Mouse (Mus musculus) CD4-positive, CD25-positive, alpha-beta regulatory T cell, adult 4 months (primary cell): Measurements from ENCODE around the gene Cacnb1. TPM values are rescaled to one million over a fixed set of nuclear protein-coding genes. Genes with fewer than 3 reads are reported as not detected.
A peak's percentile ranks its signal among the peaks of the same experiment; 100 is the strongest.

ENCODE experiments used
- ATAC-seq: one replicate; pipeline ENCODE4 v1.8.0; 2017
- polyA plus RNA-seq, 2 experiments: library from polyadenylated mRNA; unstranded; fragments of 100-300 nt; shearing (Covaris generic); gene quantifications; one replicate each; pipeline ENCODE4 v1.2.1; 2017

Cacnb1 gene
- polyA plus RNA-seq, 2 experiments from 2014 or later, result 1.8 to 2.4 TPM

DNA sequence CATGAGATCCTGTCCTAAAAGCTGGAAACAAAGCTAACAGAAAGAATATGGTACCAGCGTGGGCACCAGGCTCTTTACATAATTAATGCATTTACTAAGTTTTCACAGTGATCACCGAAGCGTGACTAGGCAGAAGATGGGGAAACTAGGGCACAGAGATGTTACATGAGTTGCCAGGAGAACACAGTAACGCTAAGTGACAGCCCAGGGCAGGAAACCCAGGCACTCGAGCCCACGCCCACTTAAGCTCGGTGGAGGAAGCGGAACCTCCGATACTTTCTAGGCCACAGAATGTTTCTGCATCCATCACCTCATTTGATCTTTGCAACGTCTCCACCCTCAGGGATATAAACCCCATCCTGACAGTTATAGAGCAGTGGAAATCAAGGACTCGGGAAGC lies 14.7 kb downstream of the Cacnb1 start:
- ATAC-seq, result peak; percentile 56

DNA sequence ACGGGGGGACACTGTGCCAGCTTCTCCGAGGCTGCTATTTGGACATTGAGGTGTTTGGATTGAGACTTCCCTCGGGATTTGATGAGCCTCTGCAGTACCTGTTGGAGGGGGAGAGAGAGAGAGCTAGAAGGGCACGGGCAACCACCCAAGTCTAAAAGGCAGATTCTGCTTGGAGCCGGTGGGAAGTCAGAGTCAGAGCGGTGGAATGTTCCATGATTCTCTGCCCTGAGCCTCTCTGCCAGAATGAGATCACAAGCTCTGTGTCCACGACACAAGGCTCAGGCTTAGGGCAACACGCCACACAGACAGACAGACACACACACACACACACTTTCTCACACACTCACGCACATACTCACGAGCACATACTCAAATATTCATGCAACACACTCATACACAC lies 17.1 kb downstream of the Cacnb1 start:
- ATAC-seq, result no peak

DNA sequence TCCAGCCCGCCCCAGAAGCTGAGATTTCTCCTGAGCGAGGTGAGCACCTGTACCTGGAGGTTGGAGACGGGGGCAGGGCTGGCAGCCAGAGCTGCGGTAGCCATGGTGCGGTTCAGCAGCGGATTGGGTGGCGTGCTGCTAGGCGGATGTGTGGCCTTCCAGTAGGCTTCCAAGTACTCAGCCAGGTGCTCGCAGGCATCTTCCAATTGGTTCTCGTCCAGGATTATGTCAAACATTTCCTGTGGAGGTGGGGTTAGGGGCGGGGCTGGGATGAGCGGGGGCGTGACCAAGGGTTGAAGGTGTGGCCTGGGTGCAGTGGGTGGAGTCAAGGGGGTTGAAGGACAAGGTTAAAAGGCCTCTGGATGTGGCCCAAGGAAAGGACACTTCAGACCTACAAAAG lies 17.8 kb downstream of the Cacnb1 start:
- no peak for ATAC-seq

DNA sequence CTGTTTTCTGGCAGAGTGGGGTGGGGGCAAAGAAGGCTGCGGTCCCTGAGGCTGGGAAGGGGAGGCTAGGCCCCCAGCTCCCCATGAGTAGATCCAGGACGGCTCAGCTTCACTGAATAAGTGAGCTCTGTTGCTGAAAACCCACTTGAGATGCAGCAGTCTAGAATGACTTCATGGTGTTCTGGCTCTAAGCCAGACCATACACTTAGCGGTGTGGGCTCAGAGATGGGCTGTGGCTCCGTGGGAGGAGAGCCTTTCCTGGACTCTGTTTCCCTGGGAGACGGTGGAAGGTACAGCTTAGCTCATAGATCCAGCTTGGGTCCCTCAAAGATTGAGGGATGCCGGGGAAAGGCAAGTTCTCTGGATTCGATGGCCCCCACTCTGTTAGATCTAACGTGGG lies 18.7 kb downstream of the Cacnb1 start:
- no peak for ATAC-seq

DNA sequence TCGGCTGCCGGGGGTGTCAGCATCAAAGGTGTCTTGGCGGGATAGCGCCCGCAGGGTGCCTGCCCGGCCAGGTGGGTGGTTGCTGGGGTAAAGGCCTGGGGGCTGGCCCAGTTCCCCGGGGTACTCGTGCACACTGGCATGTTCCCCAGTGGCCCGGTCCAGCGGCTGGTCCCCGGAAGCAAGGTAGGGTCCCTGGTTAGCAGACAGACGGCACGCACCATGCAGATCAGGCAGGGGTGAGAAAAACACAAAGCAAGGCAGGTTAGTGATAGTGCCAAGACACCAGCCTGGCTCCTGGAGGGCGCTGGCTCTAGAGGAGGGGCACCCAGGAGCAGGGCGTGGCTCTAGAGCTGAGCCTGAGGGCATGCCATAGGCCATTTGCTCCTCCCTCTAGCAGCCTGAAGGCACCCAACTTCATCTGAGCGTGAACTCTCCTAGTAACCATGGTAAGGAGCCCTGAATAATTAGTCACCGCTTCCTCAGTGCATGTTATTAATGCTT lies 19.6 kb downstream of the Cacnb1 start:
- no peak for ATAC-seq

DNA sequence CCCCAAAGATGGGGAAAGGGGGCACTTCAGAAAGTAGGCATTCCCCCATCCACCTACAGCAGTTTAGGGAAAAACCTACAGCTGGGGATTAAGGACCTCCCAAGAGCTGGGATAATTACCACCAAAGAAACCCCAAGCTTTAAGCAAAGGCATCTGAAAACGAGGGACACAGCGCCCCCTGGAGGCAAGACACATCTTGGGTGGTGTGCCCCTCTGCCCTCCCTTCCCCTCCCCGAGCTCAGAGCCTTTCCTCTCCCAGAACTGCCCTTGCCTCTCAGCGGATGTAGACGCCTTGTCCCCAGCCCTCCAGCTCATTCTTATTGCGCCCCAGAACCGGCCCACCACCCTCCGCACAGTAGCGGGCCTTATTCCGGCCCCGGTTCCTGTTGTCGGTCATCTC lies 20.2 kb downstream of the Cacnb1 start:
- ATAC-seq, result no peak

DNA sequence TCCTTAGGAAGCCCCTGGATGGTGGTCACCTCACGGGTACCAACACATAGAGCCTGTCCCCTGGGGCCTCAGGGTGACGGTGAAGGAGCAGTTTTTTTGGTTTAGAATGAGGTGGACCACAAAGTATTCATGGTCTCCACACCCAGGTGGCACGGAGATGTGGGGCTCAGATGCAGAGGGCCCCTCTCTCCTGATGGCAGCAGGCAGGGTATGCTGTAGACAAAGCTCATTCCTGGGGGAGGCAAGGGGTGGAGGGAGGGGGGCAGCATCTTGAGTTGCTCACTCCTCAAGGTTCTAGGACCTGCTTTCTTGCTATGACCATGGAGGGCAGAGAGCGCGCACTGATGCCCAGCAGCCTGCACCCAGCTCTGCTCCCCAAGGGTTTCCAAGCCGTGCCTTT lies 20.8 kb downstream of the Cacnb1 start:
- ATAC-seq, result no peak

DNA sequence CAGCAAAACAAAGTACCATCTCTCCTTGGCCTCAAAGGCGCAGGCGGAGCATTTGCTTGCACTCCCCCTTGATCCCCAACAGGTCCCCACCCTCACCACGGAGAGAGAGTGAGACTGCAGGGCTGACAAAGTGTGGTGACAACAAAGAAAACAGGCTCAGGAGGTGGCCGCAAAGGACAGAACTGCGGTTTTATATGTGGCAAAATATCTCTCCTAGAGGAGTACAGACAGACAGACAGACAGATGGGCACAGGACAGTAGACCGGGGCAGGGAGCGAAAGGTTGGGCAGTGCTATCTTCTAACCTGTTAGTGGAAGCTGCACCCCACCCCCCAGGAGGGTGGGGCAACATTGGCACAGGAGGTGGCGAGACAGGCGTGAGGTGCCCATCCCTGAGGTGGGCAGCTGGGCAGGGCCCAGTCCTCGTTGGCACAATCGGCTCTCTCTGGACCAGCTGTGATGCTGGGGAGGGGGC lies 21.4 kb downstream of the Cacnb1 start:
- ATAC-seq, result no peak

DNA sequence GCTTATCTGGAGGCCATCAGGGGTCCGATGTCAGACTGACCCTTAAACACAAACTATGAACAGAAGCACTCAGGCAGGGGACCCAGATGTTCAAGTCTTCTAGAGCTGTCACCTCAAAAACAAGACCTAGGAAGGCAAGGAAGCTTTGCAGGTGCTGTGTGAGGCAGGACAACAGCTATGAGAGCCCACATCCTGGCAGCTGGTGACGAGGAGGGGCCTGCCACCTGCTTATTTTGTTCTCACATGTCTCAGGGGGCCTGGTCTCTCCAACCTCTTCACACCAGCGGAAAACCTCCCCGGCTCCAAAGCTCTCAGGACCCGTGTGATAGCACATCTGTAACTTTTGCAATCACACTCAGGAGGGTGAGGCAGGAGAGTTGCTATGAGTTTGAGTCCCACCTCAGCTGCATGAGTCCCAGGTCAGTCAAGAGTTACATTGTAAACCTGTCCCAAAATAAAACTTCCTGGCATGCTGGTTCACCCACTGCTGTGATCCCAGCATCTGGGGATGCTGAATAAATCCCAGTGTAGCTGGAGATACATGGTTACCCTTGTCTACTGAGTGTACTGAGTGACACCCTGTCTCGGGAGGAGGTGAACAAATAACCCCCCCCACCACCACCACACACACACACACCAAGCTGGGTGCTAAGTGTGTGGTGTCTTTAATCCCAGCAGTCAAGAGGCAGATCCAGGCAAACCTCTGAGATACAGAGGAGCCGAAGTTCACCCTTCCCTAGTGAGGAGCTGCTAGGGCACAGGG lies 22.3 kb downstream of the Cacnb1 start:
- peak; percentile 62 for ATAC-seq

DNA sequence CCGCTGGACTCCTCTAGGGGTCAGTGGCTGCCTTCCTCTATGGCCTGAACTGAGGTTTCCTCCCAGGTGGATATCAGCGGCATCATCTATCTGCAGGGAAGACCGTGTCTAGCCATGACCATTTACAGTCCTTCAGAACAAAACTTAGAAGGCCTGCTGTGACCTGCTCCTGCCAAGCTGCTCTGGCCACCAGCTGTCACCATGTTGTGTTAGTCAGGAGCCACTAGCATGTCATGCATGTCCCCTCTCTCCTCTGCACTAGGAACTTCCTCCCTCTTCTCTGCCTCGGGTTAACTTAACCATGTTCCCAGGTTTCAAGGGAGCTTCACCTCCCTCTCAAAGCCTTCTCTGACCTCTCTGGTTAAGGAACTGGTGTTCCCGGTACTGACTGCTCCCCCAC lies 23.1 kb downstream of the Cacnb1 start:
- ATAC-seq, result no peak

DNA sequence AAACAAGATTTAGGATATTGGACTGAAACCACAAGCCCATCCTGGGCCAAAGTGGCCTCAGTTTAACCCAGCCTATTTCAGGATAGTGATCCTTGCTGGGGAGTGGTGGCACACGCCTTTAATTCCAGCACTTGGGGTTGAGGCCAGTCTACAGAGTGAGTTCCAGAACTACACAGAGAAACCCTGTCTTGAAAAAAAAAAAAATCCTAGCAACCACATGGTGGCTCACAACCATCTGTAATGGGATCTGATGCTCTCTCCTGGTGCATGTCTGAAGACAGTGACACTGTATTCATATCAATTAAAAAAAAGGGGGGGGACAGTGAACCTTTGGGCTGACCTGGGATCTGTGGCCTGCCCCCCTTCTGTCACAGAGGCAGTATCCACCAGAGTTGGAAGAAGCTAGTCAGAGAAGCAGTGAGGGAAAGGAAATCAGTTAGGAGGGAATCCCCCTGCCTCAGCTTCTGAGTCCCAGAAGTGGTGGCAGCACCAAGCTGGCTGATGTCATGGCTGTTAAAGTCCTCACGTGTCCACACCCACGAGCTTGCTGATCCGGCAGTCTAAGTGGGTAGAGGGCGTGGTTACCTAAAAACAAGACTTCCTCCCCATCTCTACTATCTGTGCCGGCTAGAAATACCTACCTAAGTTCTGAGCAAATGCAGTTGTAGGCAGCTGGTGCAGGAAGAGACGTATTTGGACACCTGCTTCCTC lies 23.8 kb downstream of the Cacnb1 start:
- ATAC-seq, result peak; percentile 75

DNA sequence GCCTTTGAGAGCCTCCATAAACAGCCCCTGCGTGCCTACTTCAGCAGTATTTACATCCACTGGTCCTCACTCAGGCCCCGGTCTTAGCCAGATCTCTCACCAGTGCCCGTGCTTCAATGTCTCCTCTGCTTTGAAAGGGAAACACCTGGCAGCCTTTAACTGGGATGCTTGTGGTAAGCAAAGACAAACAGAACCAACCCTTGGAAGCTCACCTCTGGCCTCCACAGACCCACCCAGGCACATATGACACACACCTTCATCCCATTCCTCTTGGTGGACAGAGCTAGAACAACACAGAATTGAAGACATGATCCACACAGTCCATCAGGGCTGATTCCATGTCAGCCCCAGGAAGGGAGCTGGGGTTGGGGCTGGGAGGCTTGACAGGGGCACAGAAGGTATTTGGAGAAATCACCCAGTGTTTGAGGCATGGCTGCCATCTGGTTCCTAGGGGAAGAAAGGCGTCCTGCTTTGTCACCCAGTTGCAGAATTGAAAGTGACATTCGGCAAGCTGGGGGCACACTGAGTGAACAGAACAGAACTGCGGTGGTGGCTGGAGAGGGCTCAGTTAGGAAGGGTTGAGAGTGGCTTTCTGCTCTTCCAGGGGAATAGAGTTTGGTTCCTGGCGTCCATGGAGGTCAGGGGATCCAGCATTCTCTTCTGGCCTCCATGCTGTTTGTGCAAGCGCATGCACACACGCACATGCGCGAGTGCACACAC lies 24.6 kb downstream of the Cacnb1 start:
- ATAC-seq, result no peak

DNA sequence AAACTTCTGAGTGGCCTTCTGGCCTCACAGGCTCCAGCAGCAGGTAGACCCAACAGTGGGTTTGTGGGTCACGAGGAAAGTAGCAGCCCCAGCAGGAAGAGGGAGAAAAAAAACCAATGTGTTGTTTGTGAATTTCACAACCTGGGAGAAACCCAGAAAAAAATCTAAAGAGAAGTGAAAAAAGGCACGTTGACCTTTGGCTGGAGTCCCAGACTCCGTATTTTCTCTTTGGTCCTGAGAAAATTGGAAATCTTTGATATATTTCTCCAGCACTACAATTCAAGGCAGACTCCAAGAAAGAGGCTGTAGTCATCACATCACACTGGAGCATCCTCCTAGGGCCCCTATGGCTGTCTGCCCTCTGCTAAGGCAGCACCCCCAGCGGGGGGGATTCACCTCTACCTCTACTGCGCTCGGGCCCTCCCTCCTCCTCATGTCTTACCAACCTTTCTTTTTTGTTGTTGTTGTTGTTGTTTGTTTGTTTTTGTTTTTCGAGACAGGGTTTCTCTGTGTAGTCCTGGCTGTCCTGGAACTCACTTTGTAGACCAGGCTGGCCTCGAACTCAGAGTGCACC lies 25.4 kb downstream of the Cacnb1 start:
- no peak for ATAC-seq

DNA sequence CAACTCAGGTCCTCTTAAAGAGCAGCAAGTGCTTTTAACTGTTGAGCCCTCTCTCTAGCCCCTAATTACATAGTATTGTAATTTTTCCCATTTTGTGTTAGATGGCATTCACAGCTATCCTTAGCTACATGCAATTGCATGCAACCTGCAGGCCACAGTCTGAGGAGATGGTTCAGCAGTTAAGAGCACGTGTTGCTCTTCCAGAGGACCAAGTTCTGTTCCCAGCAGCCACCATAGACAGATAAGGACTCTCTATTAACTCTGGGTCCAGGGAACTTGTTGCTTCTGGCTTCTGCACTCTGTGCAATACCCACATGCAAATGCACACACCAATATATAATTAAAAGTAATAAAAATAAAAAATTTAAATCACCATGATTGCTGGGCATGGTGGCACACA lies 26.1 kb downstream of the Cacnb1 start:
- ATAC-seq, result no peak

DNA sequence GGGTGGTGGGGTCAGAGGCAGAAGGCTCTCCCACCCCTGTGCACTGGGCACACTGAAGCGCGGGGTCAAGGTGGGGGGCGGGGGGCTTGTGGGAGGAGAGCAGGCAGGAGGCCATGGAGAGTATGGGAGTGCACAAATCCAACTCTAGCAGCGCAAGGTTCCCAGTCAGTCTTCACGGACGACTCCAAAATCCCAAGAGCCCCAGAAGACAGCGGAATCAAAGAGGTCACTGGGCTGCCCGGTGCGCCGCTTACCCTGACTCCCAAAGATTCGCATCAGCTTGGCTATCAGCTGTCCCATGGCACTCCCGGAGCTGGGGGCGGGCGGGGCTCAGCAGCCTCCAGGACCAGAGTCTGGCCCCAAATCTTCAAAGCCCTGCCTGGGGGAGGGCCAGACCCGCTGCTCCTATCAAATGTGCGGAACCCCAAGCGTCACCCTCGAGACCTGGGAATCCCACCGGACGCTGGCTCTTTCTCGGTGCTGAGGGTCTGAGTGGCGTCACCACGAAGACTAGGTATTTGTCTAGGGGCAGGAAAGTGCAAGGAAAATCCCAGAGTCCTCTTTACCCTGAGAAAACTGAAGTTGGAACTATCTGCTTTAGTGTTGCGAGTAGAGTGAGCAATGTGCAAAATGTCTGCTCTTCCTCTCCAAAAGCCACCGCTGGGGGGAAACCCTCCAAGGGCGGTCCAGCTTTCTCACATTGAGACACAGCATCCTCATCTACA lies 27.1 kb downstream of the Cacnb1 start, which contains the start of gene Arl5c:
Gene Arl5c, minus strand, starts transcription at position 618 of the 725 bp plus-strand sequence.
- peak; percentile 33 for ATAC-seq

DNA sequence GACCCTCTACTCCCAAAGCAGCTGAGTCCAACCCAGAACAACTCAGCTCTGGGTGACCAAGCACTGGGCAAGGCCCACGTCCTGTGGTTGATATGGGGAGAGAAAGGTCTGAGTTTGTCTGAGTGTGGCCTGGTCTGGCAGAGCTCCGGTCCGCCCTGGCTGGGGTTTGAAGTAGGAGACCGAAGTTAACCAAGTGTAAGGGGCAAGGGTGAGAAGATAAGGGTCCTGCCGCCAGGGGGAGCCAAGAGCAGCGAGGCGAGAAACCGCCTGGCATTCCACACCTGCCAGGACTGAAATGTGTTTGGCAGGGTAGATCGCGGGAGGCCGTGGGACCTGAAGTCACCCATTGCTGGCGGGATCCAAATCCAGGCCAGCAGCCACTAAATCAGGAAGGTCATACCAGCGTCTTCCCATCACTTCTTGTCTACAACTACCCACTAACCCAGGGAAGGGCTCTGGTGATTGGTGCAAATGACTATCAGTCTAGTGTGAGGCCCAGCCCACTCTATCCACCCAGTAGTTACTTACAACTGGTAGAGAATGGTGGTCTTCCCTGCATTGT lies 28.2 kb downstream of the Cacnb1 start:
- peak; percentile 27 for ATAC-seq

DNA sequence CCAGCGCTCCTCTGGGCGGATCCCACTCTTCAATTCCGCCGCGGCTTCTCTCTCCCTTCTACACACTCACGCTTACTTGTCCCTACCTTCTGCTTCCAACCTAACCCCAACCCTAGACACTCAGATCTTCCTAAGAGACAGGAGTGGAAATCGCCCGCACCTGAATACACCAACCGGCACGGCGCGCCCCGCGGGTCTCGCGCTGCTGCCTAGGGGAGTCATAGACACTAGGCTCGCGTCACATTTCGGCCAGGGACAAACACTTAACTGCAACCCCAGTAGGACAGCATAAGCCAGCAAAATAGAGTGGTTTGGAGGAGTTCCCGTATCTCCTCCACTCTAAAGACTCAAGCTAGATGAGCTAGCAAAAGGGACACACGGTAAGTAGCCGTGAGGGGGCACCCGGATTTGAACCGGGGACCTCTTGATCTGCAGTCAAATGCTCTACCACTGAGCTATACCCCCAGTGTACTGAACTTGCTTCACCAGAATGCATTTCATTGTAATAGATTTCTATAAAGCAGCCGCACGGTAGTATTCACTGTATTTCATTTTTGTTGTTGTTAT lies 34.2 kb downstream of the Cacnb1 start:
- ATAC-seq, result peak; percentile 71

DNA sequence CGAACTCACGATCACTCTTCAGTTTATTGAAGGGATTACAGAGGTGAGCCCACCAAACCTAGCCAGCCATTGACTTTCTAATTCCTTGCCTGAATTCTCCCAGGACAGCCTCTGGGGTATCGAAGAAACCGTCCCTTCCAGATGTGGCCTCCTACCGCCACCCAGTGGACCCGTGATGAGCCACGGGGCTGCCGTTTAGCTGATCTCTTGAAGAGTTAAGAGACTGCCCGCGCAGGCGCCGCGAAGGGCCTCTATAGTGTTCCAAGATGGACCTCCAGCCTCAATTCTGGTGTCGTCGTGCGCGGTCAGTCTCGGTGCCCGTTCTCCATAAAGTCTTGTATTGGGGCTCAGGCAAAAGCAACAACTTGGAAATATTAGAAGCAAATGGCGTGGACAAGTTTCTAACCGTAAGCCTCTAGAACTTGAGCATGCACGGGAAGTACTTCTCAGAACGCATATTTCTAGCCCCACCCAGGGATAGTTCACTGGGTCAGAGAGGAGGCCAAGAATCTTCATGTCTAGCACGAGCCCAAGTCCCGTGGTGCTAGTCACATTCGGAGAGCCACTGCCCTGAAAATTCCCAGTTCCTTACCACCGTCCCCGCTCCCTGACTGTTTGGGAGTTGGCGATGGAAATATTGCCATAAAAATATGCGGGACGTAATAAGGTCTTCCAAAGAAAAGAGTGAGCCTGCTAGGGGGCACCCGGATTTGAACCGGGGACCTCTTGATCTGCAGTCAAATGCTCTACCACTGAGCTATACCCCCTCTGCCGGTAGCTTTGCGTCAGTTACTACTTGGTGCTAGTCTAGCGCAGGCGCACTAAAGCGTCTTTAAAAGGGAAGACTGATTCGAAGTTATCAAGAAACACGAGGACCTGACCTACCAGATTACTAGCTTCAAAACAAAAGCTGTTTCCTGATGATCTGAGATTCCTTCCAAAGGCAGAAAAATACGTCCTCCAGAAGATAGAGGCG lies 35.0 kb downstream of the Cacnb1 start:
- peak; percentile 65 for ATAC-seq

DNA sequence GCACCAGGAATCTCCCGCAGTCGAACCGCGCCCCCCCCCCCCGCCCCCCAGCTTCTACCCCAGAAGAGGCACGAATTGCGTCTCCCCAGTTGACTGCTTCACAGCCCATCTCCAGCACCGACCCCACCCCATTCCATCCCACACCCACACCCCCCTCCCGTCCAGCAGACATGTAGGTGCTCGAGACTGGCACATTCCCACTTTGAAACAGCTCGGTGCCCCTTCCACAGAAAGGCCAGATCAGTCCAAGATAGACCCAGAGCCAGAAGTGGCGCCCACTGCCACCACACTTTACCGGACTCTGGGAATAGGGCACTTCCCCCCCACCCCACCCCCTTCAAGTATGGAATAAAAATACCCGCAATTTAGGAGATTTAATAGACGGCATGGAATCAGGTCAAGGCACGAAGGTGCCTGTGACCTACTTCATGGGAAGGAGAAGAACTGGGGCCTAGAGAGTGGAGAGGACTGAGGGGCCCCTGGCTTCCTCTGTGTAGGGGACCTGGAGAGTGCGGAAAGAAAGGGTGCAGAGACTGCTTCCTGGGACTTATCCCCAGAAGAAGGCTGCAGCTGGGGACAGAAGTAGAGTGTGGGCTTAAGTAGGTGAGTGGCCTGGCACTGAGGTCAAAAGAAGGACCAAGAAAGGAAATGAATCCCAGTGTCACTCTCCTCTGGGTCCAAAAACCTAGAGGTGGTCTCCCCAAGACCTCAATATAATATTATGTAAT lies 35.9 kb downstream of the Cacnb1 start:
- no peak for ATAC-seq
